Mouse (Mus musculus): ENCODE data around the gene Slc7a5. TPM values are rescaled to one million over a fixed set of nuclear protein-coding genes. Genes with fewer than 3 reads are reported as not detected.

The Slc7a5 gene
- polyA plus RNA-seq, 2 experiments from 2014 or later = 1.8 to 3.3 TPM

DNA sequence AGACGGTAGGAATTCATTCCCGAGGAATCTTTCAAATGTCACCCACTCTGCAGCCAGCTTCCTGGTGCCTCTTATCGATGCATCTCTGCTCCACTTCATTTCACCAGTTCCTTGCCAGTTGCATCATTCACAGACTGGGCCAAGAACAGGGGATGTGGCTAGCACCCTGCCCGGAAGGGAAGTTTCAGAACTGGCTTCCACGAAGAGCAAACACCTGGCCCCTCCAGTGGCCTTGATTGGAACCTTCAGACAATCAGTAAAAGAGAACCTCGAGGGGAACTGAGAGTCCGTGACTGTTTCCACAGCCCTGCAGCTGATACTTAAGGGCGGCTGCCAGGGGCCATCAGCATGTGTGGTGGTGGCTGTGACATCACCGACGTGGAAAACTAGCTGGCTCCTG lies 59.0 kb downstream of the Slc7a5 start:
- ATAC-seq = no peak

DNA sequence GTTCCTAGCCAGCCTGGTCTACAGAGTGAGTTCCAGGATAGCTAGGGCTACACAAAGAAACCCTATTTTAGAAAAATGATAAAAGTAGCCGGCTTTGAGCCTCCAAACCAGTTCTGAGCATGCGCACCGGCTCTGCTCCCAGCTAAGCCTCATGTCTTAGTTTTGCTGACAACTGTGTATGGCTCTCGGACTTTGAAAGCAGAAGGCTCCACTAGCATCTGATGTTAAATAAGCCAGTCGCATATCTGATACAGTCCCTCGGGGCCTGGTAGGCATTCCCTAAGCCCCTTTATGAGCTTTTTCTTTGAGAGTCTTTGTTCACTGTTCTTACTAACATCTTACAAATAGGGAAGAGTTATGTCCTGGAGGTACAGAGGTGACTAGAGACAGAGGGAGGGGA lies 59.5 kb downstream of the Slc7a5 start:
- no peak for ATAC-seq

DNA sequence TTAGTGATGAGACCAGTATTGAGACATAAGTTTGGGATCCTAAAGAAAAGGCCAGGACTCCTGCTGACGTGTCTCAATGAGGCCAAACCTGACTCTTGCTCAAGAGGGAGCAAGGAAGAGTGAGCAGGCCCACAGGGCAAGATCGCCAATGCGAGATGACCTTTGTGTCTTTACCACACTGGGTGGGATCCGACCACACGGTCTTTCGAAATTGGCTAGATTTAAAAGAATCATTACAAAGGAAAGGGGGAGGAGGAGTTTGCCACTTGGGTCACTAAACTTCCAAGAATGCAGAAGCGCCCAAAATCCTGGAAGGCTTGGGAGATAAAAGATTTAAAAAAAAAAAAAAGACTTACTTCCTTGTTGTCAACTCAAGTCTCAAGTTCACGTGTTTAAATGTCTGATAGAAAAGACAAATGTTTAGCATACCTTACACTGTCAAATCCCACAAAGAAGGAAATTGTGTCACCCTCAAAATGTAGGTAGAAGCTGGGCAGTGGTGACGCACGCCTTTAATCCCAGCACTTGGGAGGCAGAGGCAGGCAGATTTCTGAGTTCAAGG lies 60.2 kb downstream of the Slc7a5 start:
- ATAC-seq = no peak

DNA sequence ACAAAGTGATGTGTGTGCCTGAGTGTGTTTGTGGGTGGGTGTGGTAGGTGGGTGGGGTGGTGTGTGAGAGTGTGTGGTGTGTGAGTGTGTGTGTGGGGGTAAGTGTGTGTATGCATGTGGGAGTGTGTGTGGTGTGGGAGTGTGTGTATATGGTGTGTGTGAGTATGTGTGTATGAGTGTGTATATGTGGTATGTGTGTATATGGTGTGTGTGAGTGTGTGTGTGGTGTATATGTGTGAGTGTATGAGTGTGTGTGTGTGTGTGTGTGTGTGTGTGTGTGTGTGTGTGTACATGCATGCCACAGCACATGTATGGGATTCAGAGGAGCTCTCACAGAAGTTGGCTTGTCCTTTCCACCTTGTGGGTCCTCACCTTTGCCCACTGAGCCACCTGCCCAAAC lies 60.7 kb downstream of the Slc7a5 start:
- no peak for ATAC-seq

DNA sequence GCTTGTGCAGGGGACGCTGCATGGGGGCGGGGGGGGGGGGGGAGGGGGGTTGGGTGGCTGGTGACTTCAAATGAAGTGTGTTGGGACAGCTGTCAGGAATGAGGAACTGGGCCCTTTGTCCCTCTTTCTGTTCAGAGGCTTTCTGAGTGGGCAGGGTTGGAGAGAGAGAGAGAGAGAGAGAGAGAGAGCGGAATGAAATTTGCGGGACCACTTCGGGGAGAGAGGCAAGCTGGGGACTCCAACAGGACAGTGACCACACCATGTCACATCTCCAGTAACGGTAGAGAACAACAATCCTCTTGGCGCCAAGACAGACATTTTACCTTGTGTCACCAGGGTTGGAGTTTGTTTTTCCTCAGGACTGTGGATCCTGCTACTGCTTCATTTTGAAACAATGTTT lies 62.7 kb downstream of the Slc7a5 start:
- ATAC-seq = no peak

DNA sequence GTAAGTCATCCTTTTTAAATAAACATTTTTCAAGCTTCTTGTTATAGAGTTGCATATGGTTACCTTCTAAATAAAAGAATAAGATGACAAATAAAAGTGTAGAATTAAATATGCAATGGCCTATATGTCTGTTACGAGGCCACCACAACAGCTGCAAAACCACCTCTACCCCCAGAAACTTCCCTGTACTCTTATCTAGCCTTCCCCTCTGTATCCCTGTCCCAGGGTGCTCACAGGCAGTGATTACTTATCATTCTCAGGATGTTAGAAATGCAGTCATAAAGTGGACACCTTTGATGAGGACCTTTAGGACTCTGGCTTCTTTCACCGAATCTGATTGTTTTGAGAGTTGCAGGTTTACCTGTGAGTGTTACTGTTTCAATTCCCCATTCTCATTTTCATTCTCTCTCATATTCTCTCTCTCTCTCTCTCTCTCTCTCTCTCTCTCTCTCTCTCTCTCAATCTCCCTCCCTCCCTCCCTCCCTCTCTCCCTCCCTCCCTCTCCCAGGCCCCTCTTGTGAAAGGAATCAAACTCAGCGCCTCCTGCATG lies 64.2 kb downstream of the Slc7a5 start:
- ATAC-seq = no peak

DNA sequence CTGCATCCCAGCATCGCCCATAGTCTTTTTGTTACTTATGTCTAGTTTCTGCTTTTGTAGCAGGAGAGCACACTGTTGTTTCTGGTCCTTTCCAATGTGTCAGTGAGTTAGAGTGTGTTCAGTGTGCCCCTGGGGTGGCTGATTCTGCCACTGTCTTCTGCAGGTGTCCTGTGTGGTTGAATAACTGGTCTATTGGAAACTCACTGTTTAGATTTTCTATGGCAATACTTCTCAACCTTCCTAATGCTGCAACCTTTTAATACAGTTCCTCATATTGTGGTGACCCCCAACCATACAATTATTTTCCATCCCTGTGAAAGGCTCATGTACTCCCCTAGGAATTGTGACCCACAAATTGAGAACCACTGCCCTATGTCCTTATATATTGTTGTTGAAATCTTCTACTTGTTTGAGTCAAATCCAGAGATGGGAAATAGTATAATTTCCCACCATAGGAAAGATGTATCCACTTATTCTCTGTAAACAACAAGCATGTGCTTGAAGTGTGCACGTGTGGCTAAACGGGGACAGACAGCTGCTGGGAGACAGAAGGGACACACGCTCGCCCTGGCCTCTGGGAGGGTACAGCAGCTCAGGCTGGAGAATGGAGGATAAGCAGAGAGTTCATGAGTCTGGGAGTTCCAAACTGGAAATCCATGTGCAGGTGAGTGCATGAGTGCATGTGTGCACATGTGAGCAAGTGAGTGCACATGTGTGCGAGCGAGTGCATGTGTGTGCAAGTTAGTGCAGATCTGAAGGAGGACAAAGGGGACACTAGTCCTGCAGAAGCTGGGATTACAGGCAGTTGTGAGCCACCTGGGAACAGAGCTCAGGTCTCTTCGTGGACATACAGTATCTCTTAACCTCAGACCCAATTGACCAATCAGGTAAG lies 65.2 kb downstream of the Slc7a5 start:
- no peak for ATAC-seq

DNA sequence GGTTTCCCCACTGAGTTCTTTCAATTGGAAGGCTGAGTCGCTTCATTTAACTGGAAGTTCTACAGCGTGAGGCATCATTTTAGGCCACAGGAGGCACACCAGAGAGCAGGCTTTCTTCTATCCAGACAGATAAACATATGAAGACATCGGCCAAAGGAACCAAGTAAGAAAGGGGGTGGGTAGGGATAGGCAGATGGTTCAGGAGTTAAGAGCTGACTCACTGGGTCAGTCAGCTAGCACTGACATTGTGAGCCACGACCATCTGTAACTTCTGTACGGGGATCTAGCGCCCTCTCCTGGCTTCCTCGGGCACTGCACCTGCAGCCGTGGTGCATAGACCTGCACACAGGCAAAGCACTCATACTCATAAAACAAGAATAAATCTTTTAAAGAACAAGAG lies 66.3 kb downstream of the Slc7a5 start:
- ATAC-seq = no peak

DNA sequence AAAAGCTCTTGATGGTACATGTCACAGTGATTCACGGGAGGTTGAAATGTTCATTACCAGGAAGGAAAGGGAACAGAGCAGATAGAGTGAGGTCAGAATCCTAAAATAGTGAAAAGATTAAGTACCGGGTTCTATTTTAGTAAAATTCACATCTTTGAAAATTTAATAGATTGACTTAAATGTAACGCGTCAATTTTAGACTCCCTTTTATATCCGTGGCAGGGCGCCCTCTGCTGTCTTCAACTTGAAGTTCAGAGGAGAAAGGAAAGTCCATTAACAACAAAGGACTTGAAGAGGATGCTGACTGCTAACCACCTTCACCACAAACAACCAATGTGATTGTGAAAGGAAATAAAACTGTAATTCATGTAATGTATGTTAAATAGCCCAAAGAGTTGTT lies 75.0 kb downstream of the Slc7a5 start:
- peak; percentile 76 for ATAC-seq

DNA sequence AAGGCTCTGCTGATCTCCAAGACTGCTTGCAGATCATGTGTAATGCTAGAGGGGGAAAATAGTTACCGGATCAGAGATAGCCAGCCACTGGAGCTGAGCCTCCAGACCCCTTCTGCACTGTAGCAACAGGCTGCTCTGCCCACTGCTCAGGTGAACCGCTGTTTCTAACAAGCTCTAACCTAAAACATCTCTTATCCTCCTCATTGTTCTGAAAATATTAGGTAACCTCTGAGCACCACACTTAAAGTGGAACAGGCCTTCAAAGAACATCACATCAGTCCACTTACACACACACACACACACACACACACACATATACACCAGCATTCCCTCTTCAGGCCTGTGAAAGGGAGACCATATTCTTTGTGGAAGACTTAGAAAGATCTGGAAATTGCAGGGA lies 75.4 kb downstream of the Slc7a5 start:
- ATAC-seq = no peak

Other genes starting within 250 kb of the Slc7a5 start
- under 1 TPM in 1 of 2 experiments, not detected in 1; 0.12 TPM for gene Jph3, start 178.1 kb downstream of the Slc7a5 start, polyA plus RNA-seq (2017; shearing (Covaris generic))
- 10 to 100 TPM; 28.0 to 40.9 TPM for gene Klhdc4, start 78.1 kb downstream of the Slc7a5 start, polyA plus RNA-seq (2017; shearing (Covaris generic))
- gene Car5a, start 37.2 kb upstream of the Slc7a5 start, polyA plus RNA-seq (2017; shearing (Covaris generic)) = not detected
- 10 to 100 TPM; 34.5 to 47.5 TPM for gene Banp, start 42.1 kb upstream of the Slc7a5 start, polyA plus RNA-seq (2017; shearing (Covaris generic))